Mouse (Mus musculus): ENCODE measurements at regions not wholly inside any gene's neighbourhood (a gene's known extent, or its start where the extent isn't known, plus 50 kb on each side); places are given as distances from the start of the nearest gene placed in this dataset. TPM values are rescaled to one million over a fixed set of nuclear protein-coding genes. Genes with fewer than 3 reads are reported as not detected.

GRCm38 (mm10) chr9:112367291-112367690 lies 131.6 kb upstream of the Arpp21 start:
- DNase-seq = no peak
- no peak overlapping the region for H3K27ac ChIP-seq
- H3K4me3 ChIP-seq = no peak overlapping the region
- TF ChIP-seq CTCF (IDR thresholded peaks at IDR 0.05) = no peak
- intact Hi-C loops (cut with DNase I) = no loop called here

GRCm38 (mm10) chr9:112361355-112361754 lies 125.6 kb upstream of the Arpp21 start:
- H3K27ac ChIP-seq = no peak overlapping the region
- TF ChIP-seq CTCF (IDR thresholded peaks at IDR 0.05) = no peak
- no peak overlapping the region for H3K4me3 ChIP-seq
- intact Hi-C loops (cut with DNase I) = no loop called here
- DNase-seq = no peak

DNA sequence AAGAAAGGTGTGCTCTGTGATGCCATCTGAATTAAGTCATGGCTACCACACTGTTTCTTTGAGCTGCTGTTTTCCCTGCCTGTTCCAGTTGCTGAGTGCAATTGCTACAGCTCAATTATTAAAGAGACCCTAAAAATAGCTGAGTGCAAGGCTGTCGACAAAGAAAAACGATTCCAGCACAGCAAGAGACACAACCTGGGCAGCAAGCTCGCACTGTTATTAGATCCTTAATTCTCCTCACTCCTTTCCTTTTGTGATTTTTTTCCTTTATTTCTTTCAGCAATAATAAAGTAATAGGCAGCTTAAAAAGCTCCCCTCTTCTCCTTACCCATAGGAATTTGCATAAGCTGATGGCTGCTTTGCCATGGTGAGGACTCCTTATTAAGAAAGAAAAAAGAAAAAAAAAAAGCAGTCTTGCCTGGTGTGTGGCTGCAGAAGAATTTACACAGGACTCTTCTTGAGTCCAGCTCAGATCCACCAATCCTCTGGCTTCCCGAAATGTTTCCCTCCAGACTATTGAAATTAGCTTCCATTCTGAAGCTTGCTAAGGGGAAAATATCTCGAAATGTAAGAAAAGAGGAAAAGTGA lies 123.1 kb upstream of the Arpp21 start:
- Histone ChIP-seq H3K27ac (no peak overlapping the region), H3K4me3 (no peak overlapping the region)
- intact Hi-C loops (cut with DNase I) = no loop called here
- no peak for TF ChIP-seq CTCF (IDR thresholded peaks at IDR 0.05)
- DNase-seq = no peak

- TF ChIP-seq CTCF (IDR thresholded peaks at IDR 0.05) = no peak
- H3K4me3 ChIP-seq = no peak overlapping the region
- no peak overlapping the region for H3K27ac ChIP-seq
- no peak for DNase-seq
- intact Hi-C loops (cut with DNase I) = no loop called here
These were observed 117.5 kb upstream of the Arpp21 start for GRCm38 (mm10) chr9:112353196-112353595.

GRCm38 (mm10) chr9:112348942-112349341 lies 113.2 kb upstream of the Arpp21 start:
- Histone ChIP-seq H3K27ac (no peak overlapping the region), H3K4me3 (no peak overlapping the region)
- no peak for TF ChIP-seq CTCF (IDR thresholded peaks at IDR 0.05)
- no peak for DNase-seq
- intact Hi-C loops (cut with DNase I) = no loop called here

- intact Hi-C loops (cut with DNase I) = no loop called here
- DNase-seq = peak; percentile 47
These were observed 109.1 kb upstream of the Arpp21 start for GRCm38 (mm10) chr9:112344792-112345191.

GRCm38 (mm10) chr9:112340363-112340762 lies 104.6 kb upstream of the Arpp21 start:
- H3K4me3 ChIP-seq = no peak overlapping the region
- DNase-seq = no peak
- H3K27ac ChIP-seq = no peak overlapping the region
- no peak for TF ChIP-seq CTCF (IDR thresholded peaks at IDR 0.05)
- intact Hi-C loops (cut with DNase I) = no loop called here

More at GRCm38 (mm10) chr9:112344792-112345191, 109.1 kb upstream of the Arpp21 start:
- no peak for TF ChIP-seq CTCF (IDR thresholded peaks at IDR 0.05)
- Histone ChIP-seq H3K27ac (no peak overlapping the region), H3K4me3 (no peak overlapping the region)

DNA sequence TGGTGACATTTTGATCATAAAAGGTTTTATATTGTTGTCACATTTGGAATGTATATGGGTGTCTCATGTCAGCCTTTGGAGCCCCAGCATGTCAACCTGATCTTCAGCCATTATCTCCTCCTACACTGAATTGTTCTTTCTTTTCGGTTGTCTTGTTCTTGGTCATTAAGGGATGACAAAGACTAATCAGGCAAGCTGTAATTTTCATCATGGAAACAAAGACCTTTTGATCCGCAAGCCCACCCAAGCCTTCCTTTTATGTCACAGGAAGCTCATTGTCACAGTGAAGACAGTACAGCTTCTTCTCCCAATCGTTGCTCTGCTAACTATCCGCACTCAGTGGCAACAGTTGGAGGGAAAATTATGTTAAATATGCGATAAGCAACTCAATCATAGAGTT lies 84.3 kb upstream of the Arpp21 start:
- TF ChIP-seq CTCF (IDR thresholded peaks at IDR 0.05) = no peak
- no peak for DNase-seq
- intact Hi-C loops (cut with DNase I) = no loop called here
- H3K27ac ChIP-seq = no peak overlapping the region
- H3K4me3 ChIP-seq = no peak overlapping the region

GRCm38 (mm10) chr9:112308950-112309349 lies 73.2 kb upstream of the Arpp21 start:
- no peak for DNase-seq
- intact Hi-C loops (cut with DNase I) = no loop called here
- H3K4me3 ChIP-seq = no peak overlapping the region
- TF ChIP-seq CTCF (IDR thresholded peaks at IDR 0.05) = no peak
- no peak overlapping the region for H3K27ac ChIP-seq

GRCm38 (mm10) chr9:112307837-112308236 lies 72.1 kb upstream of the Arpp21 start:
- intact Hi-C loops (cut with DNase I) = no loop called here
- DNase-seq = no peak
- TF ChIP-seq CTCF (IDR thresholded peaks at IDR 0.05) = no peak
- H3K27ac ChIP-seq = no peak overlapping the region
- no peak overlapping the region for H3K4me3 ChIP-seq

DNA sequence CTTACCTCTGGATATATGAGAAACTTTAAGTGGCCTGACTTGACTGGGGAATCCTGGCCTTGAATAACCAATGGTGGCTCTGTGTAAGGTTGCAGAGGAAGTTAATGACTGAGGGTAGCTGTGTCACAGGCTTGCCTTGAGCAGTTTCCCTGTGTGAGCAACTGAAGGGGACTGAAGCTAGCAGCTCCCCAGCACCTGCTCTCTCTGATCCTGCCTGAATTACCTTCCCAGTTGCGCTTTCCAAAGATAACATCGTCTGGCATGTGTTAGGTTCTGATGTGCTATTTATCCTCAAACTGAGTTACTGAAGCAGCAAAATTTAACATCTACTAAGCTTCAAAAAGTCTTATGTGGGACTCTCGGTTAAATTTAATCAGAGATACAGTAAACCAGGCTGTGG lies 56.1 kb upstream of the Arpp21 start:
- TF ChIP-seq CTCF (IDR thresholded peaks at IDR 0.05) = no peak
- intact Hi-C loops (cut with DNase I) = no loop called here
- no peak overlapping the region for H3K4me3 ChIP-seq
- H3K27ac ChIP-seq = no peak overlapping the region
- no peak for DNase-seq

Small RNAs in the stretch of these regions (microRNA-seq; reads per million reads assigned to microRNA genes)
- gene Gm27847 = not detected
